Mouse (Mus musculus) heart, adult 11 months (tissue): ENCODE results near the gene Sox21.

Source experiments
- DNase-seq: peaks from one replicate; pipeline ENCODE4 v3.0.0; 2022

Sox21 gene

GRCm38 (mm10) chr14:118236886-118237289 lies at the start of gene Sox21:
Gene Sox21 (minus strand): TSS chr14:118237030.
- no peak for DNase-seq

GRCm38 (mm10) chr14:118286096-118286495 lies 49.3 kb upstream of the Sox21 start:
- DNase-seq, result no peak

- DNase-seq, result no peak
Measured at GRCm38 (mm10) chr14:118282917-118283316, 46.1 kb upstream of the Sox21 start.

GRCm38 (mm10) chr14:118282272-118282671 lies 45.4 kb upstream of the Sox21 start:
- DNase-seq, result no peak

- DNase-seq, result no peak
Measured at GRCm38 (mm10) chr14:118277704-118278498, 41.1 kb upstream of the Sox21 start.

GRCm38 (mm10) chr14:118272594-118273555 lies 36.0 kb upstream of the Sox21 start:
- DNase-seq, result peak; percentile 51

GRCm38 (mm10) chr14:118268849-118269248 lies 32.0 kb upstream of the Sox21 start:
- DNase-seq, result peak; percentile 58

- DNase-seq, result no peak
Measured at GRCm38 (mm10) chr14:118266660-118267059, 29.8 kb upstream of the Sox21 start, which contains the start of gene Gm9376. Gene Gm9376 (plus strand): TSS chr14:118266960.

- DNase-seq, result no peak
Measured at GRCm38 (mm10) chr14:118253381-118253780, 16.6 kb upstream of the Sox21 start.

- DNase-seq, result no peak
Measured at GRCm38 (mm10) chr14:118241416-118241815, 4.6 kb upstream of the Sox21 start.

GRCm38 (mm10) chr14:118239351-118239750 lies 2.5 kb upstream of the Sox21 start:
- no peak for DNase-seq

- DNase-seq, result no peak
Measured at GRCm38 (mm10) chr14:118237786-118238185, 956 bp upstream of the Sox21 start.

GRCm38 (mm10) chr14:118235973-118236885 lies 601 bp downstream of the Sox21 start:
- DNase-seq, result peak; percentile 91

GRCm38 (mm10) chr14:118235361-118235972 lies 1.4 kb downstream of the Sox21 start:
- no peak for DNase-seq

GRCm38 (mm10) chr14:118234541-118235210 lies 2.2 kb downstream of the Sox21 start:
- no peak for DNase-seq

- no peak for DNase-seq
Measured at GRCm38 (mm10) chr14:118233786-118234540, 2.9 kb downstream of the Sox21 start.

- no peak for DNase-seq
Measured at GRCm38 (mm10) chr14:118232381-118232970, 4.4 kb downstream of the Sox21 start.

- DNase-seq, result peak; percentile 57
Measured at GRCm38 (mm10) chr14:118226471-118227155, 10.2 kb downstream of the Sox21 start.

GRCm38 (mm10) chr14:118225911-118226310 lies 10.9 kb downstream of the Sox21 start:
- DNase-seq, result peak; percentile 84
